Mouse (Mus musculus): Measurements from ENCODE around the gene Barhl2.

Gene Barhl2

GRCm38 (mm10) chr5:106415734-106416133 is 42.2 kb downstream of the Barhl2 start:
- DNase-seq (ENCODE audit: extremely low read depth, low read depth, low spot score): no peak

GRCm38 (mm10) chr5:106402761-106403160 is 55.2 kb downstream of the Barhl2 start:
- no peak for DNase-seq (ENCODE audit: extremely low read depth, low read depth, low spot score)

Data from fat pad, adult 2 months (tissue).